Mouse (Mus musculus) erythroblast, embryonic 14.5 days (primary cell): ENCODE results near the gene Socs7.

Experiments used
- GATA1 ChIP-seq: IDR thresholded peaks from 2 replicates; pipeline ENCODE4 v1.6.1; 2012; ENCODE audit warnings: low read length, inconsistent platforms, mixed read lengths
- TAL1 ChIP-seq: IDR thresholded peaks from 3 replicates; pipeline ENCODE4 v1.6.1; 2012; ENCODE audit warnings: low read length, inconsistent platforms, mixed read lengths

- TF ChIP-seq GATA1 (no peak), TAL1 (no peak)
Observed at GRCm38 (mm10) chr11:97387811-97388210, 25.5 kb downstream of the Socs7 start.
